Mouse (Mus musculus) gastrocnemius, postnatal 14 days (tissue): ENCODE data around the gene Olfr1258. TPM values are rescaled to one million over a fixed set of nuclear protein-coding genes. Genes with fewer than 3 reads are reported as not detected.
"Not testable (repeated sequence)": the region's sequence is repeated elsewhere in the genome, so short reads cannot be mapped to it uniquely, and the experiment has no call there.

ENCODE experiments used
- DNase-seq: peaks from one replicate; pipeline ENCODE4 v3.0.0; 2021; ENCODE audit warnings: mixed read lengths
- intact Hi-C: fragments of 180-260 bp; cut with DNase I; formaldehyde crosslinking; loops from one replicate; pipeline ENCODE4 v1.15.1; 2025; ENCODE audit warnings: low total_unique reads
- long read RNA-seq, 2 experiments: library from polyadenylated mRNA; stranded (forward); transcript quantifications; one replicate each; pipeline ENCODE4 v2.0.0; 2021
- total RNA-seq, 2 experiments: library from RNA; stranded (reverse); gene quantifications; 2 replicates each; pipeline ENCODE4 v1.2.3; 2021

Olfr1258 gene
- not detected for total RNA-seq
- long read RNA-seq, experiment 1, result 0 reads
- long read RNA-seq, experiment 2, result 0 reads

DNA sequence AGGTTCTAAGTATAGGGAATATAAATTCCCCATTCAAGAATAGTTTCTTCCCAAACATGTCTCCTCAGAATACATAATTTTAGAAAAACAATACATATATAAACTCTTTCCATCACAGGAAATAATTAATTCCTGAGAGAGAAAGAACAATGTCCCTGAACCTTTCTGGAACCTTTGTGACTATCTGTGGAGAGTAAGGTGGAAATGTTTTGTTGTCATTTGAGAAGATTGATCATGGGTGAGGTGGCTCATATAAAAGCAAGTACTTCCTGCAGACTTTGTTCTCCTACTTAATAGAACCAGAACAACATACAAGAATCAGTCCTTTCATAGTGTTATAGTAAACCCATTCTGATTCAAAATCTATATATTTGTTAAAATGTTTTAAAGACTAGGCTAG lies at the start of gene Olfr1258:
Gene Olfr1258, plus strand, starts transcription at position 301 of the 400 bp plus-strand sequence.
- intact Hi-C loops, result no loop called here
- no peak for DNase-seq

DNA sequence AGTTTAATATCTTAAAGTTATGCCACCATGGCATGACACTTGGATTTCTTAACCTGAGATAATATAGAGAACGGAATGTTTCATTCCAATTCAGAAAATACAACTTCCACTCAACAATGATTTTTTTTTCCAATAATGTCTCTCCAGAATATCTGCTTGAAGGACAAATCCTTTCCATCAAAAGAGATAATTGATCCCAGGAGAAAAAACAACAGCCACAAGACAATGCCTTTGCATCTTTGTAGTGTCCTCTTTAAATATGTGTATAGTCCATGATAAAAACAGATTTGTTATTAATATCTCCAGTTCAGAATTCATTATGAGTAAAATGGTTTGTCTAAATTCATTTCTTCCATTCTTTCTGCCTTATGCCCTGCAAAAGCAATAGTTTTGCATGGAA lies 49.0 kb upstream of the Olfr1258 start, which contains the start of gene Olfr1257:
Gene Olfr1257, plus strand, starts transcription at position 301 of the 400 bp plus-strand sequence.
- no peak for DNase-seq
- intact Hi-C loops, result no loop called here

DNA sequence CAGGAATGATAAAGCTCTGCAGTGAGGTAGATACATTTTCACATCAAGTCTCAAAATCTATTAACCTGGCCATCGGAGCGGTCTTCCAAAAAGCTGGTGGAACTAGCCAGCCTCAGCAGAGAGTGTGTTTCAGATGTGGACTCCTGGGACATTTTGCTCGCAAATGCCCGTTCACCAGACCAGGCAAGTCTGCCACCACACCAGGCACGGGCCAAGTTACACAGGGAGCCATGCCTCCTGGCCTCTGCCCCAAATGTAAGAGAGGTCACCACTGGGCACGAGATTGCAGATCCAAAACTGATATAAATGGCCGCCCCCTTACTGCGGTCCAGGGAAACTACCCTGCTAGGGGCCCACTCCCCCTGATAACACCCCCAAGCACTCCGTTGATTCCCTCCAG lies 14.5 kb upstream of the Olfr1258 start:
- DNase-seq, intact Hi-C loops: not testable (repeated sequence)

DNA sequence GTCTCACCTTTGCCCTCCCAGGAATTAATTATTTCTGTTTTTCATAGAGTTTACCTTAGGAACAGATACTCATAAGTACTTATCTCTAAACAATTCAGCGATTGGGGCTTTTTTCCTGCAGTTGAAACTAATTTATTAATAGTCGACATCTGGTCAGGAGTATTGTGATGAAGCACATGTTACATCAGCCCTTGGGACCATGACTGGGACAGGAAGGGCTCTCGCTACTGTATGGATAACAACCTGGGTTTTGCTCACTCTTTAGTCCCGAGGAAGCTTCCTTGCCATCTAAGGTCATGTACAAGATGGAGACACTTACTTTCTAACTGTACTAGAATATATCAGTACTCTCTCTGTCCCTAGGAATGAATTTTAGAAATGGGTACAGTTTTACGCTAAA lies 21.5 kb downstream of the Olfr1258 start, which contains the start of gene Olfr1259:
Gene Olfr1259, minus strand, starts transcription at position 101 of the 400 bp plus-strand sequence.
- intact Hi-C loops, result no loop called here
- no peak for DNase-seq

DNA sequence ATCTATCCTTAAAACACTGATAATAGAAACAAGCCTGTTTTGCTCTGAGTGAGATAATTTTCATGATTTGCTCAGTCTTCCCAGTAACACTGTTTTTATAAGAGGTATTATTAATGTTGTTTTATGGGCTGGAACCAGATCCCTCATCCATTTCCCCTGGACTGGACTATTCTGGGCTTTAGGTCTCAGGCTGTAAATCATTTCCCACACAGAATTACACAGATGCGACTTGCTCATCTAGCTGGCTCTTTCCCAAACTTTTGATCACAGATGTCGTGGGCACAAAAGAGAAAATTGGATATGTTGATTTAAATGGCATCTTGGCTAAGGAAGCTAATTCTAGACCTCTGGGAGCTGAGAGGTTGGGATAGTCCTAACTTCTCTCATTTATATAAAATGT lies 47.1 kb downstream of the Olfr1258 start, which contains the start of gene Olfr1260:
Gene Olfr1260, plus strand, starts transcription at position 157 of the 400 bp plus-strand sequence.
- no peak for DNase-seq
- intact Hi-C loops, result no loop called here

DNA sequence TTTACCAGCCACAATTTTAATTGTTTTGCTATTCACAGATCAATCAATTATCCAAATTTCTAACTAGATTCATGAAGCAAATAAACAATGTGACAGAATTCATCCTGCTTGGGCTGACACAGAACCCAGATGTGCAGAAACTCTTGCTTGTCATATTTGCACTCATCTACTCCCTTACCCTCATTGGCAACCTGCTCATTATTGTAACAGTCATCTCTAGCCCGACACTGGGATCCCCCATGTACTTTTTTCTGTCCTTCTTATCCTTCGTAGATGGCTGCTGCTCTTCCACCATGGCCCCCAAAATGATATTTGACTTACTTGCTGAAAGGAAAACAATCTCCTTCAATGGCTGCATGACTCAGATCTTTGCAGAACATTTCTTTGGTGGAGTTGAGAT lies 50.6 kb downstream of the Olfr1258 start:
- intact Hi-C loops, result no loop called here
- no peak for DNase-seq

Other genes starting within 250 kb of the Olfr1258 start
- gene Olfr1252, start 202.3 kb upstream of the Olfr1258 start, total RNA-seq, result not detected
- not detected for gene Olfr1253, start 170.2 kb upstream of the Olfr1258 start, total RNA-seq
- not detected for gene Olfr1254, start 133.7 kb upstream of the Olfr1258 start, total RNA-seq
- not detected for gene Olfr1255, start 115.3 kb upstream of the Olfr1258 start, total RNA-seq
- not detected for gene Olfr1256, start 85.8 kb upstream of the Olfr1258 start, total RNA-seq
- gene Olfr48, start 79.1 kb upstream of the Olfr1258 start, total RNA-seq, result not detected
- gene Olfr1257, start 48.9 kb upstream of the Olfr1258 start, total RNA-seq, result not detected
- not detected for gene Olfr1259, start 21.4 kb downstream of the Olfr1258 start, total RNA-seq
- not detected for gene Olfr1260, start 47.0 kb downstream of the Olfr1258 start, total RNA-seq
- not detected for gene Olfr1261, start 63.9 kb downstream of the Olfr1258 start, total RNA-seq
- not detected for gene Olfr1262, start 72.8 kb downstream of the Olfr1258 start, total RNA-seq
- not detected for gene Olfr1263, start 84.8 kb downstream of the Olfr1258 start, total RNA-seq
- not detected for gene Olfr1264, start 98.3 kb downstream of the Olfr1258 start, total RNA-seq
- gene Olfr1265, start 108.0 kb downstream of the Olfr1258 start, total RNA-seq, result not detected
- gene Olfr140, start 136.3 kb downstream of the Olfr1258 start, total RNA-seq, result not detected
- gene Olfr1269, start 194.1 kb downstream of the Olfr1258 start, total RNA-seq, result not detected
- gene Olfr32, start 215.0 kb downstream of the Olfr1258 start, total RNA-seq, result not detected
- gene Olfr1270, start 225.8 kb downstream of the Olfr1258 start, total RNA-seq, result not detected